In the genomic region with DNA sequence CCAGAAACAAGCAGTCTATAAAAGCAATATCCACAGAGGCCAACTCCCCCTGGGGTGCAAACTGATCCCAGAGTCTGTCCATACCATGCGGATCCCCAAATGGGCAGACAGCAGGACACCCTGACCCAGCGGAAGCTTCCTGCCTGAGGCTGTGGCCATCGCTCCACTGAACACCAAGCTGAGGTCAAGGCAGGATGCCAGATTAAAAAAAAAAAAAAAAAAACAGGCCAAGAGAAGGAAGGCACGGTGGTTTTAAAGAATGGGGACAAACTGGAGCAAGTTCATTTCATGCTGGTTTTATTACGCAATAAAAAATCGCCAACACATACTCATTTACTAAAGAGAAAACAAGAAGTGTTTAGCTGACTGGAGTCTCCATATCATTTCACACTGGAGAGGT, we compare ENCODE assay signal across 10 mouse cellular contexts.
DNase-seq lines count a peak whose midpoint lies in the region; ATAC-seq and TF ChIP-seq lines count a peak whose summit lies in the region.
"Had no signal": no experiment of that assay in that cellular context is flagged by ENCODE, and none has a peak within 500 bp of the region (broad histone marks: within the 10 kb centered on the region; RNA-seq: fewer than 3 reads in every experiment).

No protein-coding gene starts in this region.

- H3K4me2 ChIP-seq in kidney, embryonic 14.5 days (replicated peaks; ENCODE audit: low read depth, low read length): no peak overlapping the region
- H3K4me2 ChIP-seq: hindbrain, embryonic 15.5 days; lung, embryonic 15.5 days had no signal

- no peak for ATAC-seq in kidney, embryonic 14.5 days (ENCODE audit: low FRiP score, low TSS enrichment)

- intact Hi-C loops in heart, postnatal 36 days (cut with DNase I): loop anchor here (10.0 kb wide), 1 partner anchor 260 kb away; no protein-coding TSS in a partner anchor

- WGBS in kidney, embryonic 14.5 days: 36% methylated on average over 6 of the region's 6 CpGs

- no peaks in the 10 kb centered on the region for H3K9me3 ChIP-seq in kidney, embryonic 14.5 days (ENCODE audit: control insufficient read depth, low read length)
- H3K9me3 ChIP-seq: hindbrain, embryonic 15.5 days; lung, embryonic 15.5 days had no signal

- H3K79me3 ChIP-seq in C2C12 (ENCODE audit: low read depth): no peaks in the 10 kb centered on the region

- no peak for TF ChIP-seq CTCF in C2C12 (IDR thresholded peaks at IDR 0.05; ENCODE audit: control insufficient read depth, insufficient read depth, insufficient read length)

- no peaks in the 10 kb centered on the region for H3K36me3 ChIP-seq in kidney, embryonic 14.5 days (ENCODE audit: control insufficient read depth, insufficient read depth, low read length)
- no peaks in the 10 kb centered on the region for H3K36me3 ChIP-seq in C2C12 (ENCODE audit: control insufficient read depth, insufficient read depth)
- H3K36me3 ChIP-seq: hindbrain, embryonic 15.5 days; lung, embryonic 15.5 days had no signal

- no peak overlapping the region for H3K27ac ChIP-seq in kidney, embryonic 14.5 days (ENCODE audit: low read depth, low read length)
- H3K27ac ChIP-seq: hindbrain, embryonic 15.5 days; lung, embryonic 15.5 days had no signal

- peaks cover 14% of the 10 kb centered on the region; the same call in 1 of the 2 replicates for H3K4me1 ChIP-seq in kidney, embryonic 14.5 days (ENCODE audit: control insufficient read depth, insufficient read depth, low read length)
- H3K4me1 ChIP-seq: hindbrain, embryonic 15.5 days had no signal

- DNase-seq in kidney, adult 11 months: peak; percentile 46
- DNase-seq in cerebellum, postnatal 25 days: peak; percentile 29 to 58
- peak; percentile 65 for DNase-seq in kidney, postnatal 36 days
- DNase-seq in thymus, postnatal 4 days: no peak
- DNase-seq in urinary bladder, postnatal 14 days (ENCODE audit: low spot score): no peak
- DNase-seq in heart, postnatal 36 days: no peak

- H3K79me2 ChIP-seq in C2C12 (ENCODE audit: control insufficient read depth, insufficient read depth): no peaks in the 10 kb centered on the region

- H3K9ac ChIP-seq in kidney, embryonic 14.5 days (ENCODE audit: low read depth, low read length): no peak overlapping the region
- H3K9ac ChIP-seq: hindbrain, embryonic 15.5 days; lung, embryonic 15.5 days had no signal

- H3K27me3 ChIP-seq in kidney, embryonic 14.5 days (ENCODE audit: control insufficient read depth, insufficient read depth, low read length): no peaks in the 10 kb centered on the region
- no peaks in the 10 kb centered on the region for H3K27me3 ChIP-seq in C2C12 (ENCODE audit: control insufficient read depth, insufficient read depth, insufficient read length)
- H3K27me3 ChIP-seq: hindbrain, embryonic 15.5 days; lung, embryonic 15.5 days had no signal

- H3ac ChIP-seq in C2C12 (ENCODE audit: control insufficient read depth, insufficient read length, low read depth): no peak overlapping the region

- no peak overlapping the region for H3K4me3 ChIP-seq in kidney, embryonic 14.5 days (ENCODE audit: low read length)
- H3K4me3 ChIP-seq in C2C12 (ENCODE audit: insufficient read depth, poor library complexity, severe bottlenecking): no peak overlapping the region
- H3K4me3 ChIP-seq: hindbrain, embryonic 15.5 days; lung, embryonic 15.5 days had no signal

TF ChIP-seq in C2C12, 6 proteins besides CTCF, POLR2A, EP300 and RAD21:
- no peak for TF ChIP-seq MYOG (IDR thresholded peaks at IDR 0.05; ENCODE audit: control insufficient read depth, extremely low read depth, insufficient read length)
- TF ChIP-seq CEBPB (IDR thresholded peaks at IDR 0.05; ENCODE audit: low read depth): peak; percentile 74
- TF ChIP-seq USF1 (IDR thresholded peaks at IDR 0.05; ENCODE audit: low read depth): no peak
- no peak for TF ChIP-seq FOSL1 (IDR thresholded peaks at IDR 0.05; ENCODE audit: insufficient read depth, low read length, poor library complexity, severe bottlenecking)
- no peak for TF ChIP-seq MAX (IDR thresholded peaks at IDR 0.05)
- TF ChIP-seq MYOD1 (IDR thresholded peaks at IDR 0.05; ENCODE audit: control insufficient read depth, insufficient read length, low read depth): no peak
TF ChIP-seq in C2C12: peak in this region for 1.

Comparison
In these comparisons a context has a peak if more than half of its experiments do, and no peak if none do; other contexts are left out.
1. DNase-seq: peak in kidney, adult 11 months (single experiment), cerebellum, postnatal 25 days (2 of 2) and kidney, postnatal 36 days (2 of 2); none in thymus, postnatal 4 days (single experiment), urinary bladder, postnatal 14 days (single experiment) and heart, postnatal 36 days (0 of 2).